Mouse (Mus musculus): Measurements from ENCODE around the gene Ryr2. TPM values are rescaled to one million over a fixed set of nuclear protein-coding genes. Genes with fewer than 3 reads are reported as not detected.
"Not testable (repeated sequence)": the region's sequence is repeated elsewhere in the genome, so short reads cannot be mapped to it uniquely, and the experiment has no call there.

The Ryr2 gene
- polyA plus RNA-seq (2015; fragmentation: Nextera tagmentation; extraction: Ambion mirVana) = 4.6 and 7.1 TPM in 2 replicates

GRCm38 (mm10) chr13:12106662-12107632 is at the start of gene Ryr2:
Ryr2 (minus strand) TSS chr13:12106945.
- H3K4me1 ChIP-seq = peaks cover 19% of the 10 kb centered on the region
- H3K4me2 ChIP-seq = peak within 1 kb of the TSS; percentile 67
- H3K27me3 ChIP-seq (replicated peaks) = 0 out of 2 replicates have a peak, but pooled peaks cover 2% of the 10 kb centered on the region
- ATAC-seq (ENCODE audit: low FRiP score) = peak; percentile 88
- 7% methylated on average over 57 of the region's 64 CpGs for WGBS
- H3K36me3 ChIP-seq = no peaks in the 10 kb centered on the region
- peak within 1 kb of the TSS; percentile 75 for H3K4me3 ChIP-seq (replicated peaks)
- peak within 1 kb of the TSS; percentile 91 for H3K27ac ChIP-seq (replicated peaks)
- H3K9me3 ChIP-seq (replicated peaks) = no peaks in the 10 kb centered on the region
- H3K9ac ChIP-seq (replicated peaks) = peak within 1 kb of the TSS; percentile 88

GRCm38 (mm10) chr13:12153922-12154321 is 47.2 kb upstream of the Ryr2 start:
- no peak overlapping the region for H3K27ac ChIP-seq (replicated peaks)
- no peaks in the 10 kb centered on the region for H3K27me3 ChIP-seq (replicated peaks)
- H3K4me2 ChIP-seq = no peak overlapping the region
- H3K9me3 ChIP-seq (replicated peaks) = no peaks in the 10 kb centered on the region
- H3K36me3 ChIP-seq = no peaks in the 10 kb centered on the region
- no peak overlapping the region for H3K9ac ChIP-seq (replicated peaks)
- ATAC-seq (ENCODE audit: low FRiP score) = no peak
- 82% methylated on average over 11 of the region's 11 CpGs for WGBS
- 0 out of 2 replicates have a peak, but pooled peaks cover under 1% of the 10 kb centered on the region for H3K4me1 ChIP-seq
- H3K4me3 ChIP-seq (replicated peaks) = no peak overlapping the region

GRCm38 (mm10) chr13:12146918-12147507 is 40.3 kb upstream of the Ryr2 start:
- 51% methylated on average over 6 of the region's 6 CpGs for WGBS
- no peak for ATAC-seq (ENCODE audit: low FRiP score)

GRCm38 (mm10) chr13:12146402-12146801 is 39.7 kb upstream of the Ryr2 start:
- Histone ChIP-seq H3K4me2 (no peak overlapping the region), H3K4me3 (replicated peaks) (no peak overlapping the region), H3K9ac (replicated peaks) (no peak overlapping the region), H3K9me3 (replicated peaks) (no peaks in the 10 kb centered on the region), H3K27me3 (replicated peaks) (no peaks in the 10 kb centered on the region), H3K4me1 (no peaks in the 10 kb centered on the region), H3K27ac (replicated peaks) (no peak overlapping the region), H3K36me3 (no peaks in the 10 kb centered on the region)
- no peak for ATAC-seq (ENCODE audit: low FRiP score)
- WGBS = 82% methylated on average over 2 of the region's 2 CpGs

More at GRCm38 (mm10) chr13:12146918-12147507, 40.3 kb upstream of the Ryr2 start:
- no peaks in the 10 kb centered on the region for H3K27me3 ChIP-seq (replicated peaks)
- H3K36me3 ChIP-seq = no peaks in the 10 kb centered on the region
- no peak overlapping the region for H3K9ac ChIP-seq (replicated peaks)
- no peak overlapping the region for H3K4me2 ChIP-seq
- H3K27ac ChIP-seq (replicated peaks) = no peak overlapping the region
- no peaks in the 10 kb centered on the region for H3K4me1 ChIP-seq
- no peak overlapping the region for H3K4me3 ChIP-seq (replicated peaks)
- H3K9me3 ChIP-seq (replicated peaks) = no peaks in the 10 kb centered on the region

- H3K27me3 ChIP-seq (replicated peaks) = no peaks in the 10 kb centered on the region
- no peak overlapping the region for H3K4me3 ChIP-seq (replicated peaks)
- no peak overlapping the region for H3K27ac ChIP-seq (replicated peaks)
- no peaks in the 10 kb centered on the region for H3K9me3 ChIP-seq (replicated peaks)
- ATAC-seq (ENCODE audit: low FRiP score) = no peak
- no peaks in the 10 kb centered on the region for H3K36me3 ChIP-seq
- WGBS = 91% methylated on average over 5 of the region's 5 CpGs
- no peak overlapping the region for H3K4me2 ChIP-seq
- no peaks in the 10 kb centered on the region for H3K4me1 ChIP-seq
- no peak overlapping the region for H3K9ac ChIP-seq (replicated peaks)
Measured at GRCm38 (mm10) chr13:12143347-12143746, 36.6 kb upstream of the Ryr2 start.

GRCm38 (mm10) chr13:12136461-12136860 is 29.7 kb upstream of the Ryr2 start:
- not testable (repeated sequence) for H3K36me3 ChIP-seq; H3K27ac ChIP-seq (replicated peaks); H3K4me2 ChIP-seq; H3K4me3 ChIP-seq (replicated peaks); H3K9me3 ChIP-seq (replicated peaks); ATAC-seq (ENCODE audit: low FRiP score); H3K9ac ChIP-seq (replicated peaks); H3K27me3 ChIP-seq (replicated peaks); H3K4me1 ChIP-seq
- WGBS = 88% methylated on average over 10 of the region's 10 CpGs

- Histone ChIP-seq H3K9me3 (replicated peaks) (no peaks in the 10 kb centered on the region), H3K36me3 (no peaks in the 10 kb centered on the region), H3K4me1 (no peaks in the 10 kb centered on the region), H3K27me3 (replicated peaks) (no peaks in the 10 kb centered on the region), H3K27ac (replicated peaks) (no peak overlapping the region), H3K4me2 (no peak overlapping the region), H3K9ac (replicated peaks) (no peak overlapping the region), H3K4me3 (replicated peaks) (no peak overlapping the region)
- WGBS = 92% methylated on average over 7 of the region's 7 CpGs
- ATAC-seq (ENCODE audit: low FRiP score) = no peak
Measured at GRCm38 (mm10) chr13:12133549-12133948, 26.8 kb upstream of the Ryr2 start.

- ATAC-seq (ENCODE audit: low FRiP score) = no peak
- Histone ChIP-seq H3K4me2 (no peak overlapping the region), H3K4me3 (replicated peaks) (no peak overlapping the region), H3K36me3 (no peaks in the 10 kb centered on the region), H3K27ac (replicated peaks) (no peak overlapping the region), H3K4me1 (no peaks in the 10 kb centered on the region), H3K9ac (replicated peaks) (no peak overlapping the region), H3K9me3 (replicated peaks) (no peaks in the 10 kb centered on the region), H3K27me3 (replicated peaks) (no peaks in the 10 kb centered on the region)
- 93% methylated on average over 3 of the region's 3 CpGs for WGBS
Measured at GRCm38 (mm10) chr13:12132160-12132710, 25.5 kb upstream of the Ryr2 start.

- H3K36me3 ChIP-seq = no peaks in the 10 kb centered on the region
- H3K27me3 ChIP-seq (replicated peaks) = no peaks in the 10 kb centered on the region
- WGBS = 100% methylated on average over 1 of the region's 1 CpGs
- no peak overlapping the region for H3K27ac ChIP-seq (replicated peaks)
- H3K4me2 ChIP-seq = no peak overlapping the region
- no peak overlapping the region for H3K9ac ChIP-seq (replicated peaks)
- ATAC-seq (ENCODE audit: low FRiP score) = no peak
- H3K4me1 ChIP-seq = no peaks in the 10 kb centered on the region
- H3K4me3 ChIP-seq (replicated peaks) = no peak overlapping the region
- H3K9me3 ChIP-seq (replicated peaks) = no peaks in the 10 kb centered on the region
Measured at GRCm38 (mm10) chr13:12129121-12129520, 22.4 kb upstream of the Ryr2 start.

GRCm38 (mm10) chr13:12126099-12126498 is 19.4 kb upstream of the Ryr2 start:
- Histone ChIP-seq H3K27ac (replicated peaks) (no peak overlapping the region), H3K4me3 (replicated peaks) (no peak overlapping the region), H3K4me1 (no peaks in the 10 kb centered on the region), H3K4me2 (no peak overlapping the region), H3K9ac (replicated peaks) (no peak overlapping the region), H3K9me3 (replicated peaks) (no peaks in the 10 kb centered on the region), H3K27me3 (replicated peaks) (no peaks in the 10 kb centered on the region), H3K36me3 (no peaks in the 10 kb centered on the region)
- ATAC-seq (ENCODE audit: low FRiP score) = no peak

GRCm38 (mm10) chr13:12124940-12125540 is 18.3 kb upstream of the Ryr2 start:
- no peak overlapping the region for H3K9ac ChIP-seq (replicated peaks)
- H3K27ac ChIP-seq (replicated peaks) = no peak overlapping the region
- no peak for ATAC-seq (ENCODE audit: low FRiP score)
- H3K4me1 ChIP-seq = no peaks in the 10 kb centered on the region
- no peaks in the 10 kb centered on the region for H3K9me3 ChIP-seq (replicated peaks)
- 76% methylated on average over 7 of the region's 7 CpGs for WGBS
- no peak overlapping the region for H3K4me3 ChIP-seq (replicated peaks)
- H3K36me3 ChIP-seq = no peaks in the 10 kb centered on the region
- H3K4me2 ChIP-seq = no peak overlapping the region
- no peaks in the 10 kb centered on the region for H3K27me3 ChIP-seq (replicated peaks)
